Mouse (Mus musculus): Measurements from ENCODE around the gene Abtb2. TPM values are rescaled to one million over a fixed set of nuclear protein-coding genes. Genes with fewer than 3 reads are reported as not detected.

Gene Abtb2
- total RNA-seq, 1 experiment, result 5.5 TPM

DNA sequence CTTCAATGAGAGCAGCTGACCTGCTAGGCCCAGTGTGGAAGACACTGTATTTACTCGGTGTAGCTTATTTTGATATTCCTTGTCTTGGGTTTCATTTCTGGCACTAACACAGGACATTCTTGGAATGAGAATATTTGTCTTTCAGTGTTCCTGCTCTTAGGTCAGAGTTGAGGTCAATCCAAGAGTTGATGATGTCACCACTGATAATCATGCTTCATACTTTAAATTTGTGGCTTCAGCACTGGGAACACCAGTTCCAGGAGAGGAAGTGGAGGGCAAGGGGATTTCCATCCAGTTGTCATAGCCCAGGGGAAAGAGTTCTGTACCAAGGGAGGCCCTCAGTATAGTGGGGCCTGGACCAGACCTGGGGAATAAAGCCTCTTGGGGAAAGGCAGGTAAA, 3.6 kb downstream of the Abtb2 start:
- TF ChIP-seq ZC3H11A (IDR thresholded peaks at IDR 0.05; ENCODE audit: borderline replicate concordance, low read depth, low read length) (no peak), HCFC1 (IDR thresholded peaks at IDR 0.05; ENCODE audit: borderline replicate concordance, insufficient read depth, low read length) (no peak), ZNF384 (IDR thresholded peaks at IDR 0.05; ENCODE audit: low read depth, low read length) (no peak), MAFK (IDR thresholded peaks at IDR 0.05; ENCODE audit: insufficient read depth, low read depth, low read length) (no peak), CHD2 (IDR thresholded peaks at IDR 0.05; ENCODE audit: low read depth, low read length) (no peak)
- no peak overlapping the region for H3K4me3 ChIP-seq (ENCODE audit: insufficient read depth in 1 of 2, low read depth in 1 of 2, low read length in 2 of 2, poor library complexity in 1 of 2, severe bottlenecking in 1 of 2)
- H3K4me1 ChIP-seq (ENCODE audit: control insufficient read depth in 2 of 2, insufficient read depth in 2 of 2, low read length in 2 of 2, poor library complexity in 1 of 2), result no peaks in the 10 kb centered on the region
- H3K9ac ChIP-seq (ENCODE audit: insufficient read depth, low read depth, low read length, poor library complexity, severe bottlenecking), result no peak overlapping the region
- no peak overlapping the region for H3K27ac ChIP-seq (ENCODE audit: insufficient read depth, low read depth, low read length, poor library complexity, severe bottlenecking)
- DNase-seq (ENCODE audit: low read depth, low spot score), result no peak
- in situ Hi-C loops (cut with MboI; ENCODE audit: low sequenced_read_pairs in 2 of 2, unreplicated experiment in 2 of 2), result loop anchor here in 1 of 2 experiments (5.0 to 10.0 kb wide), 3 partner anchors 148 to 425 kb away; no protein-coding TSS in a partner anchor
- no peaks in the 10 kb centered on the region for H3K9me3 ChIP-seq (ENCODE audit: control insufficient read depth, insufficient read depth, low read depth, low read length)
- no peaks in the 10 kb centered on the region for H3K36me3 ChIP-seq (ENCODE audit: control insufficient read depth, insufficient read depth, low read length, poor library complexity, severe bottlenecking)

DNA sequence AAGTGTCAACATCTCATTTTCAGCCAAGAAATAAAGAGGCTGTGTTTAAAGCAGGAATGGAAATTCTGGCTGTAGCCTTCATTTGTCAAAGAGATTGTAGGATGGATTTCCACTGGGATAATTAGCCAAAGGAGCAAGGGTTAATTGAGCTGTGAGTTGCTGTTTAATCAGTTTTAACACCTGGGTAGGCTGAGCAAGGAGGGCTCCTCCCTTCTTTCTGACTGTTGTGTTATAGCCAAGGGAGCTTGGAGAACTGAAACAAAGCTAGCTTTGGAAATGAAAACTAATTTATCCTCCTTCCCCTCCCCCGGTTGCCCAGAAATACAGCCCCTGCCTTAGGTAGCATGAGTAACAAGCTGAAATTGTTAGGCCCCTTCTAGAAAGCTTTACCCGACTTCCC, 6.2 kb downstream of the Abtb2 start:
- H3K9ac ChIP-seq (ENCODE audit: insufficient read depth, low read depth, low read length, poor library complexity, severe bottlenecking), result no peak overlapping the region
- in situ Hi-C loops (cut with MboI; ENCODE audit: low sequenced_read_pairs in 2 of 2, unreplicated experiment in 2 of 2), result no loop called here

DNA sequence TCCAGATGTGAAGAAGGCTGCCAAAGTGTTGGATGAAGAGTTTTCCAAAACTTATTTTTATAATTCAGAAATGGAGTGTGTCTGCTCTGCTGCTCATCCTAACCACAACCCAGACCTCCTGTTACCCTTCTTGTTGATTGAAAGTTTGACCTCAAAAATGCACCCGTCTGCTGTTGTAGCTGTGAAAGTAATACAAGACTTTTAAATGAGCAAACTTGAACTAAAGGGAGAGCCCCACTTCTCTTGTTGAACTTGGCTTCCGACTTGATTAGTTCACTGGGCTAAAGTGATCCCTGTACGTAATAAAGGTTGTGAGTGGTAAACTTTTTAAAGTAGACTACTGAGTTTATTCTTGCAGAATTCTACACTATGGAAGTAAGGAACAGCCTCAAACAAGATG, 10.3 kb downstream of the Abtb2 start:
- Histone ChIP-seq H3K9me3 (ENCODE audit: control insufficient read depth, insufficient read depth, low read depth, low read length) (no peaks in the 10 kb centered on the region), H3K27ac (ENCODE audit: insufficient read depth, low read depth, low read length, poor library complexity, severe bottlenecking) (no peak overlapping the region), H3K4me3 (ENCODE audit: insufficient read depth in 1 of 2, low read depth in 1 of 2, low read length in 2 of 2, poor library complexity in 1 of 2, severe bottlenecking in 1 of 2) (no peak overlapping the region), H3K9ac (ENCODE audit: insufficient read depth, low read depth, low read length, poor library complexity, severe bottlenecking) (no peak overlapping the region), H3K4me1 (ENCODE audit: control insufficient read depth in 2 of 2, insufficient read depth in 2 of 2, low read length in 2 of 2, poor library complexity in 1 of 2) (no peaks in the 10 kb centered on the region), H3K36me3 (ENCODE audit: control insufficient read depth, insufficient read depth, low read length, poor library complexity, severe bottlenecking) (no peaks in the 10 kb centered on the region)
- TF ChIP-seq MAFK (IDR thresholded peaks at IDR 0.05; ENCODE audit: insufficient read depth, low read depth, low read length), result no peak
- no peak for TF ChIP-seq ZNF384 (IDR thresholded peaks at IDR 0.05; ENCODE audit: low read depth, low read length)
- no peak for TF ChIP-seq CHD2 (IDR thresholded peaks at IDR 0.05; ENCODE audit: low read depth, low read length)
- no peak for TF ChIP-seq HCFC1 (IDR thresholded peaks at IDR 0.05; ENCODE audit: borderline replicate concordance, insufficient read depth, low read length)
- no peak for TF ChIP-seq ZC3H11A (IDR thresholded peaks at IDR 0.05; ENCODE audit: borderline replicate concordance, low read depth, low read length)
- DNase-seq (ENCODE audit: low read depth, low spot score), result no peak
- in situ Hi-C loops (cut with MboI; ENCODE audit: low sequenced_read_pairs in 2 of 2, unreplicated experiment in 2 of 2), result no loop called here

More for the DNA sequence above, 6.2 kb downstream of the Abtb2 start:
- Histone ChIP-seq H3K9me3 (ENCODE audit: control insufficient read depth, insufficient read depth, low read depth, low read length) (no peaks in the 10 kb centered on the region), H3K36me3 (ENCODE audit: control insufficient read depth, insufficient read depth, low read length, poor library complexity, severe bottlenecking) (no peaks in the 10 kb centered on the region), H3K4me3 (ENCODE audit: insufficient read depth in 1 of 2, low read depth in 1 of 2, low read length in 2 of 2, poor library complexity in 1 of 2, severe bottlenecking in 1 of 2) (no peak overlapping the region), H3K27ac (ENCODE audit: insufficient read depth, low read depth, low read length, poor library complexity, severe bottlenecking) (no peak overlapping the region), H3K4me1 (ENCODE audit: control insufficient read depth in 2 of 2, insufficient read depth in 2 of 2, low read length in 2 of 2, poor library complexity in 1 of 2) (no peaks in the 10 kb centered on the region)
- no peak for DNase-seq (ENCODE audit: low read depth, low spot score)
- TF ChIP-seq CHD2 (IDR thresholded peaks at IDR 0.05; ENCODE audit: low read depth, low read length) (no peak), ZC3H11A (IDR thresholded peaks at IDR 0.05; ENCODE audit: borderline replicate concordance, low read depth, low read length) (no peak), MAFK (IDR thresholded peaks at IDR 0.05; ENCODE audit: insufficient read depth, low read depth, low read length) (no peak)

DNA sequence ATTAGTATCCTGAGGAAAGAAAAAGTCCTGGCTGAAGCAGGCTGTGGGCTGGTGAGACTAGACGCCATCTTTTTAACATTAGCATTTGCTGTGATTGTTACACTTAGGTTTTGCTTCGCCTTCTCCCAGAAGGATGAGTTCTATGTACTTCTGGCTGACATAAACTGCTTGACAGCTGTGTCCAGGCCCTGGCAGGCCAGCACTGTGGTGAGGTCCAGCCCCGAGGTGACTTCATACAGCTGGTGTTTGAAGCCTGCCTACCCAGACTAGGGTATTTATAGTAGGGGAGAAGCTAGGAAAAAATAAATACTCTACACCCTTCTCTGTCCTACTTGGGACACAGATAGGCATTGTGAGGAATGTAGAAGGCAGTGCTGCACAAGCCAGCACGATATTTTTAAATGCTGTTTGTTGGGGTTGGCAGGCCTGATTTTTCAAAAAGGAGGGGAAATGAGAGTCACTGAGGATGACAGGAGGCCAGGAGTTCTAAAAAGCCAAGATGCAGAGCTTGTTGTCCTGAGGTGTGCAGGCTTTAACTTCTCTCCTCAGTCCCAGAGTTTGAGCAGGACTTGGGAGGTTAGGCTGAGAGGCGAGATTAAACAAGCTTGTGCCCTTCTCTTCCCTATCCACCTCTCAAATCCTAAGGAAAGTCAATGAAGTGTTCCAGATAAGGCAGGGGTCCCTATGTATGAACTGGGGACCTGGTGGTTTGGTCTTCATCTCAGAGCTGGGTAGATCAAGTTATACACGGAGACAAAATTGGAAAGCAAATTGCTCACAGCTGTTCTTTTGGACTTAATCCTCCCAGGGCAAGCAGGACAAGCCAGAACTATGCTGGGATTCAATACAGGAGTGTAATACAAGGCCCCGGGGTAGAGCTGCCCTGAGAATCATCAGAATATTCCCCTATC, 11.9 kb downstream of the Abtb2 start:
- no peaks in the 10 kb centered on the region for H3K4me1 ChIP-seq (ENCODE audit: control insufficient read depth in 2 of 2, insufficient read depth in 2 of 2, low read length in 2 of 2, poor library complexity in 1 of 2)
- no peak overlapping the region for H3K27ac ChIP-seq (ENCODE audit: insufficient read depth, low read depth, low read length, poor library complexity, severe bottlenecking)
- TF ChIP-seq ZNF384 (IDR thresholded peaks at IDR 0.05; ENCODE audit: low read depth, low read length), result no peak
- no peak for TF ChIP-seq HCFC1 (IDR thresholded peaks at IDR 0.05; ENCODE audit: borderline replicate concordance, insufficient read depth, low read length)
- no peak for TF ChIP-seq CHD2 (IDR thresholded peaks at IDR 0.05; ENCODE audit: low read depth, low read length)
- in situ Hi-C loops (cut with MboI; ENCODE audit: low sequenced_read_pairs in 2 of 2, unreplicated experiment in 2 of 2), result no loop called here
- H3K36me3 ChIP-seq (ENCODE audit: control insufficient read depth, insufficient read depth, low read length, poor library complexity, severe bottlenecking), result no peaks in the 10 kb centered on the region
- no peaks in the 10 kb centered on the region for H3K9me3 ChIP-seq (ENCODE audit: control insufficient read depth, insufficient read depth, low read depth, low read length)
- no peak overlapping the region for H3K4me3 ChIP-seq (ENCODE audit: insufficient read depth in 1 of 2, low read depth in 1 of 2, low read length in 2 of 2, poor library complexity in 1 of 2, severe bottlenecking in 1 of 2)
- no peak for DNase-seq (ENCODE audit: low read depth, low spot score)
- H3K9ac ChIP-seq (ENCODE audit: insufficient read depth, low read depth, low read length, poor library complexity, severe bottlenecking), result no peak overlapping the region

Data from ES-E14 (cell line).